Mouse (Mus musculus): ENCODE measurements around the gene Slc34a2. TPM values are rescaled to one million over a fixed set of nuclear protein-coding genes. Genes with fewer than 3 reads are reported as not detected.

The Slc34a2 gene
- polyA plus RNA-seq, 1 experiment from 2014 or later = 0.09 TPM

DNA sequence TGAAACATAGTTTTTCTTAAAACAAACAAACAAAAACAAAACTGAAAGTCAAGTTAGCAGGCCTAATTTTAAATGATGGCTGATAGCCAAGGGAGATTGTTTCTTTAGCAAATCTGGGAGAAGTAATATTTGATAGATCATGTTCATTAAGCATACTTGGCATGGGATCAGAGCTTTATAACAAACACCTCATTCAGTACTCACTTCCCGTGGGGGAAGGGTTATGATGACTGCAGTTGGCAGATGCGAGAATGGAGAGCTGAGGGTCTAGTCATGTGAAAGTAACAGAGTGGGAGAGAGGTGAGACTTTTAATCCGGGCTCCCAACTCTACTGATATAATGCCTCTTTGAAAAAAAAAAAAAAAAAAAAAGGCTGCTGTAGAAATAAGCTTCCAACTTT lies 81.8 kb downstream of the Slc34a2 start:
- Histone ChIP-seq H3K9ac (no peak overlapping the region), H3K4me2 (no peak overlapping the region), H3K27me3 (replicated peaks) (no peaks in the 10 kb centered on the region), H3K27ac (no peak overlapping the region), H3K4me3 (no peak overlapping the region), H3K4me1 (0 out of 2 replicates have a peak, but pooled peaks cover 7% of the 10 kb centered on the region), H3K36me3 (replicated peaks) (no peaks in the 10 kb centered on the region), H3K9me3 (no peaks in the 10 kb centered on the region)
- WGBS = 51% methylated on average over 3 of the region's 3 CpGs
- ATAC-seq (replicated peaks) = no peak

Other genes starting within 250 kb of the Slc34a2 start
- gene Anapc4, start 204.1 kb upstream of the Slc34a2 start, polyA plus RNA-seq (2015; fragmentation: Nextera tagmentation; extraction: Ambion mirVana) = 115 TPM in 2 replicates
- gene Sel1l3, start 175.8 kb downstream of the Slc34a2 start, polyA plus RNA-seq (2015; fragmentation: Nextera tagmentation; extraction: Ambion mirVana) = 6.1 and 7.3 TPM in 2 replicates
- gene Smim20, start 229.0 kb downstream of the Slc34a2 start, polyA plus RNA-seq (2015; fragmentation: Nextera tagmentation; extraction: Ambion mirVana) = 67.8 and 69.4 TPM in 2 replicates

Data from midbrain, embryonic 15.5 days (tissue).